Mouse (Mus musculus) activated CD4-positive, CD25-positive, alpha-beta regulatory T cell, adult 4 months (primary cell): ENCODE results near the gene Sema4d. TPM values are rescaled to one million over a fixed set of nuclear protein-coding genes. Genes with fewer than 3 reads are reported as not detected.

Experiments
- ATAC-seq: one replicate; pipeline ENCODE4 v1.8.0; 2017
- polyA plus RNA-seq, 2 experiments: library from polyadenylated mRNA; unstranded; fragments of 100-300 nt; shearing (Covaris generic); gene quantifications; one replicate each; pipeline ENCODE4 v1.2.1; 2017

Gene Sema4d
- polyA plus RNA-seq, 2 experiments from 2014 or later: 127 to 150 TPM

DNA sequence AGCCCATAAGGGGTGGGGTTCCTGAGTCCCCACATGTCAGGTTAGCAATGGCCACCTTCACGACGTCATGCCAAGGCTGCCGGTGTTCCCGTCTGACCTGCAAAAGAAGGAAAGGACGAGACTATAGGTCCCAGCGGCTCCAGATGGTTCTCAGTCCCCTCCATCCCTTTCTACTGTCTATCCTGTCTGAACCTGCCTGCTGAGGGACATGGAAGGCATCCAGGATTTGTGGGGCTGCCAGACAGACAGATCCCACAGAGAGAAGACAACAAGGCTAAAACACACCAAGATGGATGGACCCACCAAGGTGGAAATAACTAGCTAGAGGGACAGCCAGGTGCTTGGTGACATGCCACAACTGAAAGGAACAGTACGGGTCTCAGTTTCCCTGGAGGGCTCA is 68.1 kb downstream of the Sema4d start:
- no peak for ATAC-seq

DNA sequence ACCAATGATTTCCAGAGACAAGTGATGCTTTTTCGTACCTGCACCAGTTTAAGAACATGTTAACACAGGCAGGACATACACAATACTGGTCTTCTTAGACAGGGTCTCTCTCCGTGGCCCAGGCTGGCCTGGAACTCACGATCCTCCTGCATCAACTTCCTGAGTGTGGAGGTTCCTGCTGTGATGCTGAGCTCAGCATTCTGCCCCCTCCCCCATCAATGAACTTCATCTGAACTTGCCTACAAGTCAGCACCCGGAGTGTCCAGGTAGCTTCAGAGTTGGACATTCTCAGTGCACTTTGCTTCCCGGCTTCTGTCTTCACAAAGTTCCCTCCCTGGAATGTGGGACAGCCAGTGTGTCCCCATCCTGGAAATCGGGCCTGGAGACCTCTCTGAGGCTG is 69.0 kb downstream of the Sema4d start:
- no peak for ATAC-seq

DNA sequence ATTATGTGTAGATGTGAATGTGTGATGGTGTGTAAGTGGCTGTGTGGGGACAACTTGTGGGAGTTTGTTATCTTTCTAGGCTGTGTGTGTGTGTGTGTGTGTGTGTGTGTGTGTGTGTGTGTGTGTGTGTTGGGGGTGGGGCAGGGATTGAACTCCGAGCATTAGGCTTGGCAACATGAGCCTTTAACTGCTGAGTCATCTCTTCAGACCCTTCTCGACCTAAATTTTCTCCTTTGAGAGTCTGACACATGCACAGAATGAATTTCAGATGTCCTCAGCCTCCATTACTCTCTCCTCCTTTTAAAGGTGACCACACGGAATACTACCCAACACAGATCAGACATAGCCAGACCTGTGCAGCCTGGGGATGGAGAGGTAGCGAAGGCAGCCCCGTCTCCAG is 70.4 kb downstream of the Sema4d start:
- ATAC-seq: no peak

DNA sequence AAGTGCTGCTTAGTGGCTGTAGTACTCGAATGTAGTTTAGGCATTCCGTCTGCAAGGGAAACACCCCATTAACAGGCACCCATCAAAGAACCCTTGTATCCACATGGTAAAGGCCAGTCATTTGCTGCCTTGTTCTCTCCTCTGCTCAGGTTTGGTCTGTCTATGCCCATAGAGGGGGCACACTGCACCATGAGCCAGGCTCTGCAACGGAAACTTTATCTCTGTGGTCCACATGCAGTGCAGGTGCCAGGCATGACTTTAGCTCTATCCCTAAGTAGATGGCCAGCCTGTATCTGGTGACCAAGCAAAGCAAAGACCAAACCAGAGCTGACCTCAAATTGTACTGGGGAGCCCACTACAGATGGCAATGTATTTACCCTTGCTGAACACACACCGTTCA is 73.0 kb downstream of the Sema4d start:
- ATAC-seq: no peak

DNA sequence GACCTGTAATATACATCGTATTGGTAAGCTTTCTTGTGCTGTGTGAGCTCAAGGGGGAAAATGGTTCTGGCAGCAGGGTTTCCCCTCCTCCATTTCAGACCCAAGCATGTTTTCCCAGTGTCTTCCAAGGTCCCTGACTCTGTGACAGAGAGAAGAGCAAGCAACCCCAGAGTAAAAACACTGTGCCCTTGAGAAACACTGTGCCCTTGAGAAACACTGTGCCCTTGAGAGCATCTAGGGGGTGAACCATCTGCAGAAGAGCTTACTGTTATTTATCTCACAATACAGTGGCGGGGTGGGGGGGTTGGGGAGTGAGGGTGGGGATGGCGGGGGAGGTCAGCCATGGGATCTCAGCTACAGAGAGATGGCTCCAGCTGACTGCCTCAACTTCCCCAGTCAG is 74.3 kb downstream of the Sema4d start:
- ATAC-seq: no peak

DNA sequence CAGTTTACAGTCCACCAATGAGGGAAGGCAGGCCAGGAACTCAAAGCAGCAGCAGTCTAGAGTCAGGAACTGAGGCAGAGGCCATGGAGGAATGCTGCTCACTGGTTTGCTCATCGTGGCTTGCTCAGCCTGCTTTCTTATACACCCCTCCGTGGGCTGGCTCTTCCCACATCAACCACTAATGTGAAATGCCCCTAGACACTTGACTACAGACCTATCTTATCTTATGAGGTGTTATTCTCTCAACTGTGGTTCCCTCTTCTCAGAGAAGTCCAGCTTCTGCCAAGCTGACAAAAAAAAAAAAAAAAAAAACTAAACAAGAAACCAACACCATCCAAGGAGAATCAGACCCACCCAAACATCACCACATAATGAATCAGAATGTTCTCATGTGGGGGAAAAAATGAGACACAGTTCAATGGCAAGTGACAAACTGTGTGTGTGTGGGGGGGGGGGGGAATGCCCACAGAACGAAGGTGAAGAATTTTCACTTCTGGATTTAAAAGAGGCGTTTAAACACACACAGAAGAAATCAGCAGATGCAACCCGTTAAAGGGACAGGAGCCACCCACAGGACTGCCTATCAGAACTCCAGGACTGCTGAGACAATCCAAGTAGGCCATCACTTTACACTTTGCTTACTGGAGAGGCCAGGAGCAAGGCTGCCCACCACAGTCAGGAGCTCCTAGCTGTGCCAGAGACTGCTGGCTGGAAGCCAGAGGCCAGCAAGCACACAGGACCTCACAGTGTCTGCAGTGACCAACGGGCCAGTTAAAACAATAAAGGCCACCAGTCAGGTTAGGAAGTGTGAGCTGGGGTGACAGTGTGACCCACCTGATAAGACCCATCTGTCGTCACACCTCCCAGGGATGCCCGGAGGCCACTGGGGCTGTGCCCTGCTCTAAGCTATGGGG is 76.9 kb downstream of the Sema4d start:
- ATAC-seq: no peak

DNA sequence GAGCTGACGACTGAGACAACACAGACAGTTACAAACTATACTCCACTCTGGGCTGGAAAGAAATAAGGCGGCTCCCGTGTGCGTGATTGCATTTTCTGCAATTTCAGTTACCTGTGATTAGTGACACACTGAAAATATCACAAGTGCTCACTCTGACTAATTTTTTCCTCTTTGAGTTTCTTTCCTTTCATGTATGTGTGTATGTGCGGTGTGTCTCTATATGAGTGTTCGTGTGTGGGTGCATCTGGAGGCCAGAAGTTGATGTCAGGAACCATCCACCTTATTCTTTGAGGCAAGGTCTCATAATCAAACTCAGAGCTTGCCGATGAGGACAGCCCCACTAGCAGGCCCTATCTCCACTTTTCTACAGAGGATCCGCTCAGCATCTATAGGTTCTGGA is 81.5 kb downstream of the Sema4d start:
- peak; percentile 57 for ATAC-seq

DNA sequence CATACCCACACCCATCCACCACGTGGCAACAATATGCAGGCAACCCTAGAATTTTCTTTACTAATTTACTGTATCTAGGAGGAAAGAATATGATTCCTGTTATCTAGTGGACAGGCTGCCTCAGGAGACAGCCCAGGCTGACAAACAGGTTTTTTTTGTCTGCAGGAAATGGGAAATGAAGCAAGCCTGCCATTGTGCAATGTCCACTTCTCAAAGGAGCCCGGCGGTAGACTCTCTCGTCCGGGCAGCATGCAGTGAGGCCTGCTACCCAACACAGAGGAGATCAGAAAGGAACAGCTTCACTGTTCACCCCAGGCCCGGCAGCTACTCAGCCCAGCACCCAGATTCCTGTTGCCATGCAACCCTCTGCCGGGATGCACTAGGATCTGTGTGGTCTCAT is 82.8 kb downstream of the Sema4d start:
- ATAC-seq: no peak

DNA sequence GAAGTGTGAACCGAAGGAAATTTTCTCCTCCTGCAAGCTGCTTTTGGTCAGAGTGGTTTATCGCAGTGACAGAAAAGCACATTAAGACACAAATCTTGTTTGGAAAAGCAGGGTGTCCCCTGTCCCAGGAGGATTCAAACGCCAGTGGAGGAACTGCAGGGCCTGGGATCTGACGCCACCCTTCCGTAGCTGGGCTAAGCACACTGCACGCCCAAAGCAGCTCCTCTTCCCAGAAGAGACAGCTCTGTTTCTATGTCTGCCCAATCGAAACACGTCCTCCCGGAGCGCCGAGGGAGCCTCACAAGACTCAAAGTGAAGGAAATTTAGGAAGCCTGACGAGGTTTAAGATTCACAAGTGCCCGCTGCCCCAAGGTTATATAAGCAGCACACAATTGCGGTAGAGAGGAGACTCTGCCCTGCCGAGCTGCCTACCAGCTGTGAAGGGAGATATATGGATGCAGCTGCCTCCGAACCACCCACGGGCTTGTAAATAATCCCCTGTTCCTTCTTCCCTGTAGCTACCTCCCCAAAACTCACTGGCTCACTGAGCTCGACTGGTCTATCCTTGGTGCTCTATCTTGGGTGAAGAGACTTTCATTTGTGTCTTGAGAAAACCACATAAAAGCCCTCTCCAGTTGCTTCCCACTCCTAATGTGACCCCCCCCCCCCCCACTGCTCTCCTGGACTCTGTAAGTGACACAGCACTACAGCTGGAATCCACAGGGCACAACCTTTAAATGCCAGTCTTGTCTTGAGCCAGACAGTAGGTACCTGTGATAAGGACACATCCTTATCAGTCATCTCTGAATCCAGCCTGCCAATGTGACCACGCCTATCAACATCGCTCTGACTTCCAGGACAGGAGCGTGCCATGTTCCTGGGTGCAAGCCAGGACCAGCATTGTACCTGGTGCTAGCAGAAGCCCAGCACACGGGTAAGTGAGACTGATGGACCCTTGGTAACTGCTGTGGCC is 87.4 kb downstream of the Sema4d start:
- ATAC-seq: no peak

DNA sequence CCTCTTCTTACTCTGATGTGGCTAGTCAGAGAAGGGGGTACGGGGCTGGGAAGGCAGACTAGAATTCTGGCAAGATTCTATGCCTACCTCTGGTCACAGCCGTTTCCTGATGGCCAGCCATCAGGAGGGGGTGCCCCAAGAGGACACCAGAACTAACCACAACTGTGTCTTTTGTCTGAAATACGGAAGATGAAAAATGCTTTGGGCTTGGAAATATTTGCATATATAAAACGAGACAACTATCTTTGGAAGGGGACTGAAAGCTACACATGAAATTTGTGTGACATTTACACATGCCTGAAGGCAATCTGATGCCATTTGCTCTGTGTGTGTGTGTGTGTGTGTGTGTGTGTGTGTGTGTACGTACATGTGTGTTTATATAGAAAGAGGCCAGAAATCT is 89.7 kb downstream of the Sema4d start:
- ATAC-seq: no peak

DNA sequence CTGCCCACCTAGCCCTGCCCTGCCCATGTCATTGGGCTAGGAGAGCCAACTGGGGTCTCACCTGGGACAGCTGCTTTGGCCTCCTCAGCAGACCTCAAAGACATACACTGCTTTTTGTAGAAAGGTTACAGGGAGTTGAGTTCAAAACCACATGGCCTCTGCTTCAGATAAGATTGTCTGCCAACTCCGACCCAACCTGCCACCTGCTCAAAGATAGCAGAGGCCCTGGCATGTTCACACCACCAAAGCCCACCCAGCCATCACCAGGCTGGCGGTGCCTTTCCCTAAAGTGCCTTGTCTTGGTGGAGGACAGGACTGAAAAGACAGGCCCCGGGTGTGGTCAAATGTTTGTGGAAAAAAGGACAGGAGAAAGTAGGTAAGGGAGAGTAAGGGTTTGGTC is 95.2 kb downstream of the Sema4d start:
- ATAC-seq: no peak

DNA sequence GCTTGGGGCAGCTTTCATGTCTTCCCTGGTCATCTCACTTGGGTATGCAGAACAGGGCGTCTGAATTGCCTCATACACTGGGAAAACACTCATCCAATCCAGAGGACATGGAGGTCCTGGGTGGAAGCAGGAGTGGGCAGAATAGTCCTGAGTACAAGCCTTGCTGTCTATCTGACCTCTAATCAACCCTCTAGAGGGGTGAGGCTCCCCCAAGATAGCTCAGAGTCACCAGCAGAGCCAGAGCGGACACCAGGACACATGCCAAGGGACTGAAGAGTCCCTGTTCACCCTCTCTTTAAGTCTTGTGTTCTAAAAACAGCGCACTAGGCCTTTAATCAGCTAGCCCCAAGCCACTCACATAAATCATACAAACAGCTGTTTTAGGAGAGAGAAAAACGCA is 95.7 kb downstream of the Sema4d start:
- ATAC-seq: no peak

DNA sequence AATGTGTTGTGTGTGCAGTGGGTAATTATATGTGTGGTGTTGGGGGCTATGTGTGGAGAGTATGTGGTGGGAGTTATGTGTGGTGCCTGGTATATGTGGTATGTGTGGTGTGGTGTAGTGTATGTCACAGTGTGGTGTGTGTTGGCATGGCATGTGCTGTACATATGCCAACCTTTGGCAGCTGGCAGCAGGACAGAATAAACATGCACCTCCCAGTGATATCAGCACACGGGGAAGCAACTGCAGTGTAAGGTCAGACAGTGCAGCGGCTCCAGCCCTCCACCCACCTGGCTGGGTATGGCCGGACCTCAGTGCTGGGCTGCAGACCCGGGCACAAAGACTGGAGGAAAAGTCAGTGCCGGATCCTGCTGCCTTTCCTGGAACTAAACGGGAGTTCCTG is 96.1 kb downstream of the Sema4d start:
- ATAC-seq: no peak

DNA sequence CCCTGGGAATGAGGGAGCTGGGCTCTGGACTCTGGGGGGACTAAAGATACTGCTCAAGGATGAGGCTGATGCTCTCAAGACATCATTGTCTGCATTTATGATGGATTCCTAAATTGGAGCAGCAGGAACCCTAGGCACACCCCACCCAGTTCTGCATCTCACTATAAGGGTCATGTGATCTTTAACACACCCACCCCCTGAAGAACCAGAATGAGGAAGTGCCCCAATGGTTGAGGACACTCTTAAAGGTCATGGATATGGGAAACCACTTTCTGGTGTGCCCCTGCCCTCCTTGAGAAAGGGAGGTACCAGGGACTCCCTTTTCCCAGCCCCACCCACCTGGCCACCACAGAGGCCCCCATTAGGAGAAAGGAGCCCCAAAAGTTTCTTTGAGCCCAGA is 97.1 kb downstream of the Sema4d start:
- ATAC-seq: no peak

DNA sequence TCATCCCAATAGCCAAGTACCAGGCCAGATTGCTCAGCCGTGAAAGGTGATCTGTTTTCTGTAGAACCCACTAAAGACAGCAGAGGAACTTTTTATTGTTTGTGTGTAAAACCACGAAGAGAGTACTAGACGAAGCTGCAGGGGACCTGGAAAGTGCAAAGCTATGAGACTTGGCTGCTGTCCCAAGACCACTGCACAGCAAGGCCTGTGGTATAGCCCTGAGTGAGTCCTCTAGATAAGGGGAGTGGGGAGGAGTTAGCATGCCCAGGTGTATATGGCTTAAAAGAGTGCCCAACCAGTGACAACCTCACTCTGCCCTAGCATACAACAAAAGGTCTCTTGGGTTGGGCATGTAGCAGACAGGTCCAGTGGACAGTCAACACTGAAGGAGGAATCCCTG is 104.9 kb downstream of the Sema4d start:
- ATAC-seq: no peak

DNA sequence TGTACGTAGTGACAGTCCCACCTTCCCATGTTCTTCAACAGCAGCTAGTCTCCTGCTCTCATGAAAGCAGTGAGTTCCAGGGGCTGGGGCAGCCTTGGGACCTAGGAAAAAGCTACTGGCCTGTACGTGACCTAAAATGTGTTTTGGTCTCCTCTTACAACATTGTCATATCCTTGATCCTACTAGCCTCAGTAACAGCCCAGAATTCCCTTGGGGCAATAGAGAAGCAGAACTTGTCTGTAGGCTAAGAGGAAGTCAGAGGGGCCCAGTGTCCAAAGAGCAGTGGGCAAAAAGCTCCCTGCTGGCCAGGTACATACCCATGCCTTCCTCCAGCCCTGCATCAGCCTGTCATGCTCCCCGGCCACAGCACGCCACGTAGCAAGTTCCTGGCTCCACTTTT is 106.6 kb downstream of the Sema4d start:
- ATAC-seq: no peak

DNA sequence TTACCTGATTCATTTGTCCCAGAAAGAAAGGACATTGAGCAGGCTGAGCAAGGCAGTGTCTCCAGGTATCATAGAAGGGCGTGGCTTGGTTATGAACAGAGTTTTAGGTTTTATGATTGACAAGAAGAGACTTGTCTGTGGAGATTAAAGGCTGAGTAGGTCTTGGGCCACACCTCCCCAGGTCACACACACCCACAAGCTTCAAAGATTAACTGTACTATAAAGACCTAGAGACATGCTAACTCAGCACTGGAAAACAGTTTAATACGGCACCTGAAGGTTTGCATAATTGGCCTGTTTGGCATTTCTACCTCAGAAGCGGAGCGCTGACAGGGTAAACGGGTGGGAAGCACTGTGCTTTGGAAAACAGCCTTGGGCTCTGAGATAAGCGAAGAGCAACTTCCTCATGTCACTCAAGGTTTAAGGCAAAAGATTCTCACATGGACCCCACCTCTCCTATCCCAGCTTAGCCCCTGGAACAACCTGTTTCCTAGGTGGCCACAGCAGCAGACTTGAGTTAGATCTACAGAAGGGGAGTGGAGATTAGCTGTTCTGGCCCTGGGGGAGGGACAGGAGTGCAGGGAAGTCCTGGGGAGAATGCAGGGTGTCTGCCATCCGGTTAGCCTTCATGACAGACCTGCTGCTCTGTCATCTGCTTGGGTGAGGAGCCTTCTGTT is 108.1 kb downstream of the Sema4d start:
- ATAC-seq: no peak

DNA sequence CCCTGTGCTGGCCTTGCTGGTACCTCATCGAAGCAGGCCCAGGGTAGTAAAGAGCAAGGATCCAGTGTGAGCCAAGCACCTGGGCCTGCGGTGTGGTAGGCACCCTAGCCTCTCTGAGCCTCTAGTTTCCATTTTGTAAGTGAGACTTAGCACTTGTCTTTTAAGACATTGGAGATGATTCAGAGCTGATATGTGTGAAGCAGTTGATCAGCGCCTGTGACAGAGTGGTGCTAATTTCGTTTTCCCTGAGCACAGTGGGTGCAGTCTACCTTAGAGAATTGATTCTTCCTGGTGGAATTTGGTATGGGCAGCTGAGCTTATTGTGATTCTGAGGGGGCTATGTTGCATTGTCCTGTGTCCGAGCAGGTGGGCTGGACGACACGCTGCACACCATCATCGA is 111.9 kb downstream of the Sema4d start:
- no peak for ATAC-seq

DNA sequence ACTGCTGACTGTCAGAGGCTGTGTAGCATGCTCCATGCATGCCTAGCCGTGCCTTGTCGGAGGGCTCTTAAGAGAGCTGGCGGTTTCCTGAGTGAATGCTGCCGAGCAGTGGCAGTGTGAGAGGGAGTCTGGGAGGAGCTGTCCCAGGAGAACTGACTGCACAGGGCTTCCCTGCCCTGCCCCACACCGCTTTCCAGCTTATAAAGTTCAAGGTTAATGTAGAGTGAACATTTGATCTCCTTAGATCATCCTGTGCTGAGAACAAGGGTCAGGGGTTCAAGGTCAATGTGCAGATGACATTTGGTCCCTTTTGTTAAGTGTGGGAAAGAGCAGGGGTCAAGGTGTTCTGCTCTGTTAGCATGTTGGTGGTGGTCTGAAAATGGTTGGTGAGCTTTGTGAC is 112.5 kb downstream of the Sema4d start:
- ATAC-seq: no peak

DNA sequence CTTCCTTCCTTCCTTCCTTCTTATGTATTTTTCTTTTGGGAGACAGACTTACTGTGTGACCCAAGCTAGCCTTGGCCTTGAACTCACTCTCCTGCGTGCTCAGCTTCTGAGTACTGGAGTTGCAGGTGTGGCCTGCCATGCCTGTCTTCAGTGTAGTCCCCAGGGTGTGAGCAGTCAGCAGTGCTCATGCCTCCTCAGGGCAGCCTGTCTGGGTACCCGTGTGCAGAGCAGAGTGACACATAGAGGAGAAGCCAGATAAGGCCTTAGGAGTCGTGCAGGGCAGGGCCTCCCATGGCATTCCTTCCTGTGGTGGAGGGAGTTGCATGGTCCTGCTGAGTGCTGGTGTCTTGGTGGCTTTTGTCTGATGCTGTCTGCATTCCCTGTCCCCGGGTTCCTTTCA is 114.2 kb downstream of the Sema4d start:
- ATAC-seq: no peak

DNA sequence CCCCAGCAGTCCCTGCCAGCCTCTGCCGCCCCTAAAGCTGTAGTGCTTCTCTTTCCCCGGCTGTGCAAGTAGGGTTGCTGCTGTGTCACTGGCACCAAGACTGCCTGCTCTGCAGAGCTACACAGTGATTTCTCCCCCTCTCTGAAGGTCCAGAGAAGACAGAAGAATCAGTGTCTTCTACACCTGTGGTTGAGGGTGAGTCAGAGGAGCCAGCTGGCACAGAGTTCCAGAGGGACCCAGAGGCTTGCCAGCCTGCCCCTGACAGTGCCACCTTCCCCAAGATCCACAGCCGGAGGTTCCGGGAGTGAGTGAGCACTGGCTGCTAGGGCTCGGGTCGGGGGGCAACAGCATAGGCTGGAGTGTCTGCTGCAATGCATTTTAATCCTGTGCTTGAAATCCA is 114.9 kb downstream of the Sema4d start:
- ATAC-seq: no peak

DNA sequence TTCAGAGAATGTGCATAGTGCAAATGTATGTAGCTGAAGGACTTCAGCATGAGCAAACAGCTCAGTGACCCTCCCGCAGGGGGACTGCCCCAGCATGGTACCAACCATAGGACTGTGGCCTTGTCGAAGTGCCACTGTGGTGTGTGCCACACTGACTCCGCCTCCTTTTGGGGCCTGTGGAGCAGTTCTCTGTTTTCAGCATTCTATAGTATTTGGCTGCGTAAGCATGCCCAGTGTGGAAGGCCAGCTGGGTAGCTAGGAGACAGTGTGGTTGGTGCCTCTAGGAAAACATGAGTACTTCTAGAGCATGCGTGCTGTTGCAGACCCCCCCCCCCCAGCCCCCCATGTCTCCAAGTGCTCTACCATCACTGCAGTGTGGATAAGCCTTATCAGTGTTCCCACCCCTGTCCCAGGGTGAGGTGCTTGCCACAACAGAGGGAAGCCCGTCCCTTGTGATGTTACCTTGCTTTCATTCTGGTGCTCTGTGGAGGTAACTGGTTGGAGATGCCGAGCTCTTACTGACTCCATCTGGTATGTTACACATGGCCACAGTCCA is 115.8 kb downstream of the Sema4d start:
- no peak for ATAC-seq

DNA sequence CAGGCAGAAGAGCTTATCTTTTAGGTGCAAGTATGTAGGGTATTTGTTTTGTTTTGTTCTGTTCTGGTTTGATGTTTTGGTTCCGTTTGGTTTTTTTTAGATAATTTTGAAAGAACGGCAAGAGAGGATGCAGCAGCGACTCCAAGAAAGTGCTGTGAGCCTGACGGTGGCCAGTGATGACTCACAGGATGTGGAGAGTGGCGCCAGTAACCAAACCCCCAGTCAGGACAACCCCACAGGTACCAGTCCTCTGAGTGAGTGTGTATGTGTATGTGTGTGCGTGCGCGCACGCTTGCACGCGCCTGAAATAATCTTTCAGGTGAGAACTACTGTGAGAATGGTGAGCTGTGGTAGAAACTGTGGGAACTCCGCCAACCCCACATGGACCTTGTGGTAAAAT is 116.5 kb downstream of the Sema4d start:
- peak; percentile 71 for ATAC-seq
